Mouse (Mus musculus) left cerebral cortex, adult 18-20 months (tissue): ENCODE measurements around the gene Hvcn1. TPM values are rescaled to one million over a fixed set of nuclear protein-coding genes. Genes with fewer than 3 reads are reported as not detected.

ENCODE experiments used
- DNase-seq, 2 experiments: peaks; one replicate each; pipeline ENCODE4 v3.0.0; 2021 to 2022; ENCODE audit warnings: low spot score in 2 of 2, mixed read lengths in 1 of 2
- total RNA-seq, 2 experiments: library from RNA; stranded (reverse); gene quantifications; 2 replicates each; pipeline ENCODE4 v1.2.3; 2021

Gene Hvcn1
- total RNA-seq, 2 experiments from 2014 or later, result 2.6 to 4.3 TPM

DNA sequence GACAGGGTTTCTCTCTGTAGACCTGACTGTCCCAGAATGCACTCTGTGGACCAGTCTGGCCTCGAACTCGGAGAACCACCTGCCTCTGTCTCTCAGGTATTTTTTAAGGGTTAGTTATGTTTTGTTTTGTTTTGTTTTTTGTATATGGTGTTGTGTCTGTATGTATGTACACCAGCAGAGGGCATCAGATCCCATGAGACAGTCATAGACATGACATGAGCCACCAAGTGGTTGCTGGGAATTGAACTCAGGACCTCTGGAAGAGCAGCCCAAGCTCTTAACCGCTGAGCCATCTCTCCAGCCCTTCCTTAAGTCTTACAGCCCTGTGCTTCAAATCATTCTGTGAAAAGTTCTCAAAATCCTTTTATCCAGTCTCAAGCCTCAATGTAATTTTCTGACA lies 58.6 kb downstream of the Hvcn1 start:
- DNase-seq, result no peak

DNA sequence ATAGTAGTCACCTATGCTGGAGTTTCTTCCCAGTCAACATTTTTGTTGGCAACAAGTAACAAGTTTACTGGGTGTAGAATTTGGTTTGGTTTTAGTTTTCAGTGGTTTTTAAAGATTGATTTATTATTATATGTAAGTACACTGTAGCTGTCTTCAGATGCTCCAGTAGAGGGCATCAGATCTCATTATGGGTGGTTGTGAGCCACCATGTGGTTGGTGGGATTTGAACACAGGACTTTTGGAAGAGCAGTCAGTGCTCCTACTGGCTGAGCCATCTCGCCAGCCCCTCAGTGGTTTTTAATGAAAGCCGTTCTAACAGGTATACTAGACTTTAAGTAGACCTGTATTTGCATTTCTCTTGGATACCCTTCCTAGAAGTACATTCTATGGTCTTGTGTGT lies 59.3 kb downstream of the Hvcn1 start:
- DNase-seq, result no peak

DNA sequence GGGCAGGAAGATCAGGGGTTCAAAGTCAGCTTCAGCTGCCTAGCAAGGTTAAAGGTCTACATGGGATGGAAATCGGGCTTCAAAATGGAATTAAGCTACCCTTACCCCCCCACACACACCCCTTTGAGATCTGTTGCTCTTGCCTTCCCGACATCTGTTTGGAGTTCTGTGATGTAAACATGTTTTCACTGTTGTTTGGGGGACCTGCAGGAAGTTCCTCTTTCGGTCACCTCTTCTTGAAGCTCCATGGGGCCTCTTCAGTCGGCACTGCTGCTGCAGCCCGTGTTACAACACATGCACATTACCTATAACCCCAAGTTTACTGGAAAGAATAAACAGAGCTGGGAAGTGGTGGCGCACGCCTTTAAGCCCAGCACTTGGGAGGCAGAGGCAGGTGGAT lies 60.5 kb downstream of the Hvcn1 start:
- no peak for DNase-seq

DNA sequence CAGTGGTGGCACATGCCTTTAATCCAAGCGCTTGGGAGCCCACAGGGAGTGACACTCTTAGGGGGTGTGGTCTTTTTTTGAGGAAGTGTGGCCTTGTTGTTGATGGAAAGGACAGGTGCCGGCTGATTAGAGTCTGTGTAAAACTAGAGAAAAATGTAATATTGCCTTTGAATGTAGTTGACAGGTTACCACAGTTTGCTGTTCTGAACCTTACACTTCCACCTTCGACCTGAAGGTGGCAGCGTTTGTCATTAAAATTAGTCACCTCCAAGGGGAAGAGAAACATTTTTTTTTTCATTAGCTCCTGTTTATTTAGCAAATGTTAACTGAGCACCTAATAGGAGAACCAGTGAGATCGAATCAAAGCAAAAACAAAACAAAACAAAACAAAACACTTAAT lies 61.3 kb downstream of the Hvcn1 start:
- DNase-seq, result peak; percentile 73 to 78

DNA sequence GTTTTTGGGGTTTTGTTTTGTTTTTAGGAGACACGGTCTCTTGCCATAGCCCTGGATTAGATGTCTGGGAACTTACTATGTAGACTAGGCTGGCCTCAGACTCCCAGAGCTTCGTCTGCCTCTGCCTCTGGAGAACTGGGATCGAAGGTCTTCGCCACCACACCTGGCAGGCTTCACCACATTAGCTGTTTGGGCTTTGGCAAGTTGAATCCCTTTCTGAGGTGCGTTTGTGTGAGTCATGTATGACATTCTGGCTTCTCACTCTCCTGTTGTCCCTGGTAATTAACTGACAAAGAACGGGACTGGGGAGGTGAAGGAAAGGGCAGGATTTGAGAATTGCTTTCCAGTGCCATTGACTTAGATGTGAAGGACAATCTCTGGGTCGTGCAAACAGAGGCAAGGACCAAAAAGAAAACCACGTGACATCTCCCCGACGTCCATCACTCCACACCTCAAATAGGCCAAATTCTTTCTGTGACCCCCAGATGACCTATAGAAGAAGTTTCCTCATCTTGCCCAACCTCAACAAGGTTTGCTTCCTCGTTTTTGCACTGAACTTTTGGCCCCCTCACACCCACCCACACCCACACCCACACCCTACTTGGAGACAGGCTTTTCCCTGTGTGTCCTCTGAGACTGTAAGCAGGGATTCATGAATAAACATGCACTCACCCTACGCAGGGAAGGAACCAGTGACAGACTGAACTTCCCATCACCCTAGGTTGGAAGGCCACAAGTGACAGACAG lies 62.4 kb downstream of the Hvcn1 start:
- no peak for DNase-seq

DNA sequence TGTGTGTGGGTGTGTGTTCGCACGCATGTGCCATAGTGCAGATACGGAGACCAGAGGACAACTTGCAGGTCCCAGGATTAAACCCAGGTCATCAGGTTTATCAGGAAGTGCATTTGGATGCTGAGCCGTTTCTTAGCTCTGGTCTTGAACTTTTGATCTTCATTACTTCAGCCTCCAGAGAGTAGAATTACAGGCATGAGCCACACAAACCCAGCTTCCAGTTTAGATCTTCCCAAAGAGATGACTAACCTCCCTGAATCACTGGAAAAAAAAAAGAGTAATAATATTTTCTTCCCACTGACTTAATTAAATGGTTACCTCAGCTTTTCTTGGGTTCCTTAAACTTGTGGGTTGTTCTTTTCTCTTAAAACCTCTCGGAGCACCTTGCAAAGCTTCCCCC lies 66.2 kb downstream of the Hvcn1 start:
- DNase-seq, result no peak

DNA sequence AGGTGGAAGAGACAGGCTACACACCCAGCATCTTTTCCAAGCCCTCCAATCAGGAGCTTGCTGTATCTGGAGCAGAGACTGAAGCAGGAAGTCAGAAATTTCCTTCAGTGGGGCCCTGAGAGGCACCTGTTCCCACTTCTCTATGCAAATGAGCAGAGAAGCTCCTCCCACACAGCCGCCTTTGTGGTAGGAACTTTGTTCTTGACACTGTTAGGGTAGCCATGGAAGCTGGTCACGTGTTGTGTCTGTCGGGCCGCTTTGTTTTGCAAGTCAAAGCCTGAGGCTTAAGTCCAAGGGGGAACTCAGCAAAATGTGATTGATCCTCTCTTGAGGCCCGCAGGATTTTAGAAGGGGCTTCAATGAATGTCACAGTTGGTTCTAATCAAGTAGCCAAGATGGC lies 68.2 kb downstream of the Hvcn1 start:
- DNase-seq, result no peak

DNA sequence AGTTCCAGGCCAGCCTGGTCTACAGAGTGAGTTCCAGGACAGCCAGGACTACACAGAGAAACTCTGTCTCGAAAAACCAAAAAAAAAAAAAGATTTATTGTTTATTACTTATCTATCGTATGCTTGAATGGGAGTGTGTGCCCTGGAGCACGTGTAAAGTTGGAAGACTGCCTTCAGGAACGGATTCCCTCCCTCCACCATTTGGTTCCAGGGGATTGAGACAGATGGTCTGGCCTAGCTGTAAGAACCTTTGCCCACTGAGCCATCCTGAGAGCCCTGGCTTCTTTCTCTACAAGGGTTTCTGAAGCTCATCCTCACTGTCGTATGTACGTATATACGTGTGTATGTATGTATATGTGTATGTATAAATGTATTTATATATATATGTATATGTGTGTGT lies 72.3 kb downstream of the Hvcn1 start:
- DNase-seq, result no peak

DNA sequence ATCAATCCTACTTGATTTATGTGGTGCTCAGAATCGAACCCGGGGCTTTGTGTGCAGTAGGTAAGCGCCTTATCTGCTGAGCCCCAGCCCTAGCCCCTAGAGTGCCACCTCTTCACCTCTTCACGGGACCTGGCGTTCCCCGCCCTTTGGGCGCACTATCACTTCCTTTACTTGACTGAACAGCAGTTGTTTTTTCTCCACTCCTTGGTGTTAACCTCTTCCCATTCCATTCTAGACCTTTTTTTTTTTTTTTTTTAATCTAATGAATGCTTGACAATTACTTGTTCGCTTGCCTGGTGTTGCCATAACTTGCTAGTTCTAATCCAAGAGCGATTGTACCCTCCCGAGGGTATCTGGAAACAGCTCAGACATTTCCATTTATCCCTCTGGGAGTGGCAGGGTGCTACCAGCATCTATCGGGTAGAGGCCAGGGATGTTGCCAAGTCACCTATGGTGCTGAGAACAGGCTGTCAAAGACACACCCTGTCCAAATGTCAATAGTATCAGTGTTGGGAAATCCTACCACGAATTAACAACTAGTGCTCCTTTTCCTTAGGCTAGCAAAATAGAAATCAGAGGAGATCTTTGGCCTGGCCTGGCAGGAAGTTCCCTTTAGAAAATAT lies 73.3 kb downstream of the Hvcn1 start:
- no peak for DNase-seq

DNA sequence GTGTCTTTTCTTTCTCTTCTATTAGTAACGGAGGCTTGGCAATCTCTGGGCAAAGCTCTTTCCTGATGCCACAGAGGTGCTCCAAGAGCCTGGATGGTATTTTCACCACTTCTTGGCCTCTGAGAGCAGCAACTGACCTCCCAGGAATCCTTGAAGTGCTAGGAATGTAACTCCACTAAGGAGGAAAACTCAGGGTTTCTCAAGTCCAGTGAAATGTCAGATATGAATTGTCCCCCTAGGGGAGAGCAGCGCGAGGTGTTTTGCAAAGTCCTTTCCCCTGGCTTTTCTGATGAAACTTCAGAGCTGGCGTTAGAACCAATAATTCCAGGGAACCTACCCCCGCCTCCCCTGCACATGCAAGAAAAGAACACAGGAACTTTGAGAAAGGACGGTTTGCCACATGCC lies 73.8 kb downstream of the Hvcn1 start:
- no peak for DNase-seq

DNA sequence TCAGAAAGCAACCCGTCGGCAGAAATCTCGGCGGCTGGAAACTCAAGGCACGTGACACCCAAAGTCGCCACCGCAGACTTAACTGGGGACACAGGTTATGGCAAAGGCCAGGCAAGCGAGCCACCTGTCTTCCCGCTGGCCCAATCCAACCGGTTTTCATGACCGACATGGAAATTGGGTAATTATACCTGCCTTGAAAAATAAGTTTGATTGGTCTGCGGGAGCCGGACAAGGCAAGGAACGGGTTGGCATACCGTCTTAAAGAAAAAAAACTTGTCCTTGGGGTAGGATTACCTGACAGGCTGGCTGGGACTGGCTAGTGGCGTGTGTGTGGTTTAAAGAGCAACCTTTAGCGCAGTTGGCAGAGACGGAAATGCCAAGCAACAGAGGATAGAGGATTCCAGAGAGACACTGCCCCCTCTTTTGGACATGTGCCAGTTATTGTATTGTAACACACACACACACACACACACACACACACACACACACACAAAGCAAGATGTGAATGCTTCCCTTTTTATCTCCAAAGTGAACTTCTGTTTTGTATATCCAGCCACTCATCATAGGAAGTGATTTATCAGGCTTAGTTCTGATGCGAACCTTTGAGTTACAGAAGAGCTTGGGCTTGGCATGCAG lies 74.3 kb downstream of the Hvcn1 start:
- no peak for DNase-seq

DNA sequence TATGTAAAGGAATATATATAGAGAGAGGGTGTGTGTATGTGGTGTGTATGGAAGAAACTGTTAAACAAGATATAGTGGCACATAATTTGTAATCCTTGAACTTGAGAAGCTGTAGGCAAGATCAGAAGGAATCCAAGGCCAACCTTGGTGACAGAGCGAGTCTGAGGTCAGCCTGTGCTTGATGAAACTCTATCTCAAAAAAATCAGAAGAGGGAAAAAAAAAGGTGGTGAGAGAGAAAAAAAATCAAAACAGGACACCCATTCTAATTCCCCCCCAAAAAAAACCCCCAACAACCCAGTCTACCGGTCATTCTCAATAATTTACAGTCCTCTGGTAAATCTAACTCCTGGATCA lies 77.2 kb downstream of the Hvcn1 start:
- DNase-seq, result no peak

DNA sequence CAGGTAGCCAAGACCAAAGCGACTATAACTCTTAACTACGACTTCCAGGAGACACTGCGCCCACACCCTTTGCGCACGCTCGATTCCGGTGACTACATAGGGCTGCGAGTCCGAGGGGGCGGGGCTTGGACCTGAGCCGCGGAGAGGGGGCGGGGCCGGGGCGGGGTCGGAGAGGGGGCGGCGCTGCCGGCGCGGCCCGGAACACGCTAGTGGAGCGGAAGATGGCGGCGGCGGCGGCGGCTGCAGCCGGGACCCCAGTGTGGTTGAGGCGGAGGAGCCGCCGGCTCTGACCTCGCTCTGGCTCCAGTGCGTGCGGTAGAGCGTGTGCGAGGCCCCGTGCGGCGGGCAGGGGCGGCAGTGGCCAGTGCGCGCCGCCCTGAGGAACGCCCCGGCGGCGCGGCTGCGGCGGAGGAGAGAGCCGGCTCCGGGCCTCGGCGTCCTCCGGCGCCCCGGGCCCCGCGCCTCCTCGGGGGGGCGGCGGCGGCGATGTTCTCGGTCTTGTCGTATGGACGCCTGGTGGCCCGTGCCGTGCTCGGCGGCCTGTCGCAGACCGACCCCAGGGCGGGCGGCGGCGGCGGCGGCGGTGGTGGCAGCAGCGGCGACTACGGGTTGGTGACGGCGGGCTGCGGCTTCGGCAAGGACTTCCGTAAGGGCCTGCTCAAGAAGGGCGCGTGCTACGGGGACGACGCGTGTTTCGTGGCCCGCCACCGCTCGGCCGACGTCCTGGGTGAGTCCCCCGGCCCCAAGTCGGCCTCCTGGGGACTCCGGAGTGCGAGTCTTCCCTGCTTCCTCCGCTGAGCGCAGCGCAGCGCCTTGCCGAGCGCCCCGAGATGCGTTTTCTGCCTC lies 77.8 kb downstream of the Hvcn1 start, which contains the start of gene Pptc7:
Gene Pptc7 (plus strand): TSS at position 183 of the 846 bp plus-strand sequence.
- DNase-seq, result peak; percentile 88 to 90

DNA sequence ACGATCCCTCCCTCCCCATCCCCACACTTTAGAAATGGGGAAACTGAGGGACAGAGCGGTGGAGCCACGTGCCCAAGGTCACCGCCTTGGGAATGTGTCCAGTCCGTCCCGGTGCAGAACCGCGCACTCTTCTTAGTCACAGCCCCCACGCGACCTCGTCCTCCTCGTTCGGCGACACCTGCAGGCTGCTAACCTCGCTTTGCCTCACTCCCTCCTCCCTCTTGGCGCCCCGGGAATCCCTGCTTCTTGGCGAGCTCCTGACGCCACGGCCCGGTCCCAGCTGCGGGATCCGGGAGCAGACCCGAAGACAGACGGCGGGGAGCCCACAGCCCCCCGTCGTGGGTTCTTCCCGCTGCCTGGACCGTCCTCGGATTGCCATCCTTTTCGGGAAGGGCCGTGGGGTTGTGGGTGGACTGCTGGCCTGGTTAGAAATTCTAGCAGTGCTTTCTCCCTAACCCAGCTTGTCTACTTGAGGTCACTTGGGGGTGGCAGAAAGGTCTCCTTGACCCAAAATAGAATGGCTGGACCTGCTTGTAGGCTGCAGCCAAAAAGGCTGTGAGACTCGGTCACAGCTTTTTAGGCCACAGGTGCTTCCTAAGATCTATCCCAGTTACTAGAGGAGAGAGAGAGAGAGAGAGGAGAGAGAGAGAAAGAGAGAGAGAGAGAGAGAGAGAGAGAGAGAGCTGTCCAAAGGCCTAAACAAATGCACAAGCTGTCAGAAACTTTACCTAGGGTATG lies 78.6 kb downstream of the Hvcn1 start:
- peak in 1 of 2 experiments; percentile 32 for DNase-seq

DNA sequence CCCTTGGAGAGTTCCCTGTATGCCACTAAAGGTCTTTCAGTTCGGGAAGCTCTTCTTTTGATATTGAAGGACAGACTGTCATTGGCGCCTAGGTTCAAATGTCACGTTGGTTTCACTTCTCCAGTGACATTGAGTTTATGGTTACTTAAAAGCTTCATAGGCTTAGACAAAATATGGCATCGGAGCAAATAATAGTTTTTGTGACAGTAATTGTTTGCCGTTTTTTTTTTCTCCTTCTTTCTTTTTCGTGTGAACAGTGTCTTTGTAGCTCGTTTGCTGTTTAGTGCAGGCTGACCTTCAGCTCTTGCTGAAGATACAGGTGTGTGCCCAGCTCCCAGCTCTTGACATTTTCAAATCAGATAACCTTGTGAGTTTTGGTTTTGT lies 79.2 kb downstream of the Hvcn1 start:
- DNase-seq, result no peak

DNA sequence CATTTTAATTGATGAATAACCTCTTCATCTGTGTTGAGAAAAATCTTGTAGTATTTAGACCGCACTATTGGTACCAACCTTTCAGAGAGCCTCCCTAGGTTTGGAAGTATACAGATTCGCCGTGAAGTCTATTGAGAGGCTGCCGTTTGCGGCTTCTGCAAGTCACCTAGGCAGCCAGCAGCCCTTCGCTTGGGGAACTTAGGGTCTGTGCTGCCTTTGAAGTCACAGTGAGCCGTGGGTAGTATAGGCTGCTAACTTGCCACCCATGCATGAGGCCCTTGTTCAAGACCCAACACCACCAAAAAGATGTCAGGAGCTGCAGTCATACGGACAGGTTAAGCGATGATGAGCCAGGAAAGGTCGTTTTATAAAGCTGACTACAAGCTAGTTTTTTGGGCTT lies 79.6 kb downstream of the Hvcn1 start:
- DNase-seq, result no peak

DNA sequence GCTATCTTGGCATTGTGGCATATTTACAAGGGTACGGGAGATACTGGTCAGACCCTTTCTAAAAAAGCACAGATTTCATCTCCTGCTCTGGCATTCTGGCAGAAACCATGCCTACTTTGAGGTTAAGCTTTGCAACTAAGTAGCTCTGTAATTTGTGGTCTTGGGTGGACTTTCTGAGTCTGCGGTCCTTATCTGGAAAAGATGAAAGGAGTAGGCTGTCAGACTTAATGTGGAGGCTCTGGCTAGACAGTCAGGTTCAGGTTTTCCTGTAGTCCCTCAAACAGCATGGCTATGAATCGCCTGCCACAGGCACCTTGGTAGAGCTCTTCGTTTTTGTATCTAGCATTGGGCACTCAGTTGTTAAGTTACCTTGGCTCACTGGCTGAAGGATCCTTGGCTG lies 80.4 kb downstream of the Hvcn1 start:
- no peak for DNase-seq

DNA sequence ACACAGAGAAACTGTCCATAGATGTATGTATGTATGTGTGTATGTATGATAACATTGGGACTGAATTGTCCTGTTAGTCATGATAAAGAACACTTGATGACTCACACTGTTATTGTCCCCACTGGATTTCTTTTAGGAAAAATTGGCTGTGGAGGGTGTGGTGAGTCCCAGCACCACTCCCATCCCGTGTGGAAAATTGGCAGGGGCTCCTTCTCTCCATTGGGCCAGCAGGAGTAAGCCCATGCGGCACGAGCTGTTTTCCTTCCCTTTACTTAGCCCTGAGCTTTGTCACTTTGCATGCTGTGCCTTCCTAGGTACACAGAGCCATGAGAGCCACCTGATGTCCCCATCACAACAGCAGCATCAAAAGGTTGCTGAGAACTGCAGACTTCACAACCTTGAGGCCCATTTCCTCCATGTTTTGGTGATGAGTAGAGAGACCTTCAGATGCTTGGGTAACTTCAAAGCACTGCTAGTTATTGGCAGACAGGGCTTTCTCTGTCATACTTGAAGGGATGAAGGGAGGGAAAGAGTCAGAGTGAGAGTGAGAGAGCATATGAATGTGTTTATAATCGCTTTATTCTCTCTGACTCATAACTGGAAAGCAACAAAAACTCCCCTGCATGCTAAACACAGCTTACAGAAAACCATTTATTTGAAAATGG lies 81.7 kb downstream of the Hvcn1 start:
- DNase-seq, result no peak

DNA sequence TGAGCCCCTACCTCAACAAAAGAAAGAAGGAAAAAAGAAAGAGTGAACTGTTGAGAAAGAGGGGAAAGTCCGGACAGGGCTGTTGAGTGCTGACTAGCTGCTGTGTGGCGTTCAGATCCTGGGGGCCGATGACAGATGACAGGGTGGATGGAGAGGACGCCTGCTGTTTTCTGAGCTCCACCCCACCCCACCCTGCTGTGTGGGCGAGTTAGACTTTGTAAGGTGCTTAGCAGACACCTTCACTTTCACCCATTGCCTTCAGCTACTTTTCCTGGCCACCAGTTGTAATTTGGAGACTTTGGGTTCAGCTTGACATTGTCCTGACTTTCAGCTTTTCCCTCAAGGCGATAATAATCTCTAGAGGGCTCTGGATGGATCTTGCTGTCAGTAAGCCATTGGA lies 84.5 kb downstream of the Hvcn1 start:
- no peak for DNase-seq
